Mouse (Mus musculus): Measurements from ENCODE around the gene Trim8. TPM values are rescaled to one million over a fixed set of nuclear protein-coding genes. Genes with fewer than 3 reads are reported as not detected.

Gene Trim8
- polyA plus RNA-seq, 1 experiment from 2014 or later = 27.8 TPM

DNA sequence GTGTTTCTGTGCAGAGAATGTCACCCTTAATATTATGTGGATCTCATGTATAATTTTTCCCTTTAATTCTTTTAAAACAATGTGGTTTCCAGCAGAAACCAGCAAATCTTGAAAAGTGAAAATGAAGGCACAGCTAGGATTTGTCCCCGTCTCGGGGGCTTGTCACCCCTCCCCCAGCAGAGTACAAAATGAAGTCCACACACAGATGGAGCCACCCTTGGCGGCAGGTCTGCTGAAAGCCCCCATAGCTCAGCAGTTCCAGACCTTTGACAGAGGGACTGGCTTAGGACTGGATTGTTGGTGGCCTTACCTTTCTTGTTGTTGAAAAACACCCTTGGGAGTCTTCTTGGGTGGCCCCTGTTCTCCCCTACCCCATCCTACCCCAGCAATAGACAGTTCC lies 20.1 kb upstream of the Trim8 start:
- H3K4me1 ChIP-seq = peaks cover 98% of the 10 kb centered on the region
- no peaks in the 10 kb centered on the region for H3K9me3 ChIP-seq
- peaks cover 14% of the 10 kb centered on the region; the same call in 1 of the 2 replicates for H3K36me3 ChIP-seq
- no peak overlapping the region for H3K4me3 ChIP-seq
- H3K27ac ChIP-seq = peak overlapping the region; percentile 81
- ATAC-seq (ENCODE audit: borderline replicate concordance, extremely low read depth, low FRiP score, low TSS enrichment) = no peak
- WGBS = 15% methylated on average over 3 of the region's 3 CpGs
- peak overlapping the region; percentile 0; the same call in 1 of the 2 replicates for H3K4me2 ChIP-seq
- H3K27me3 ChIP-seq = no peaks in the 10 kb centered on the region
- no peak overlapping the region for H3K9ac ChIP-seq

DNA sequence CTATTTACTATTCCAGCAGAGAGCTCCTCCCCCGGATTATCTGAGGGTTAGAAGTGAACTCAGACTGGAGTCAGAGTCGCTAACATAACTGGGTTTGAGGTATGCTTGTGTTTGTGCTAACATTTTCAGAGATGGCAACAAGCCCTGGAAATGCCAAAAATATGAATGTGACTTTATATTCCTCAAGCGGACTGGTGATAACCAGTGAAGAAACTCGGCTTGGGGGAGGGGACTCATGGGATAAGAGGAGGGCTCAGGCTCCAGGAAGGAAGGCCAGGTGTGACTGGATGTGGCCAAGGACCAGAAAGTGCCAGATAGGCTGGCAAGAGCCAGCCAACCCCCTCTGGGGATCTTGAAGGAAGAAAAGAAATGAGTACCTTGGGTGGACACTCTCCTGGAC lies 19.7 kb upstream of the Trim8 start:
- 6% methylated on average over 4 of the region's 4 CpGs for WGBS
- Histone ChIP-seq H3K9me3 (no peaks in the 10 kb centered on the region), H3K36me3 (peaks cover 16% of the 10 kb centered on the region; the same call in 1 of the 2 replicates), H3K4me1 (peaks cover 100% of the 10 kb centered on the region), H3K9ac (no peak overlapping the region), H3K4me2 (no peak overlapping the region), H3K27me3 (no peaks in the 10 kb centered on the region), H3K4me3 (no peak overlapping the region), H3K27ac (peak overlapping the region; percentile 81)
- no peak for ATAC-seq (ENCODE audit: borderline replicate concordance, extremely low read depth, low FRiP score, low TSS enrichment)

DNA sequence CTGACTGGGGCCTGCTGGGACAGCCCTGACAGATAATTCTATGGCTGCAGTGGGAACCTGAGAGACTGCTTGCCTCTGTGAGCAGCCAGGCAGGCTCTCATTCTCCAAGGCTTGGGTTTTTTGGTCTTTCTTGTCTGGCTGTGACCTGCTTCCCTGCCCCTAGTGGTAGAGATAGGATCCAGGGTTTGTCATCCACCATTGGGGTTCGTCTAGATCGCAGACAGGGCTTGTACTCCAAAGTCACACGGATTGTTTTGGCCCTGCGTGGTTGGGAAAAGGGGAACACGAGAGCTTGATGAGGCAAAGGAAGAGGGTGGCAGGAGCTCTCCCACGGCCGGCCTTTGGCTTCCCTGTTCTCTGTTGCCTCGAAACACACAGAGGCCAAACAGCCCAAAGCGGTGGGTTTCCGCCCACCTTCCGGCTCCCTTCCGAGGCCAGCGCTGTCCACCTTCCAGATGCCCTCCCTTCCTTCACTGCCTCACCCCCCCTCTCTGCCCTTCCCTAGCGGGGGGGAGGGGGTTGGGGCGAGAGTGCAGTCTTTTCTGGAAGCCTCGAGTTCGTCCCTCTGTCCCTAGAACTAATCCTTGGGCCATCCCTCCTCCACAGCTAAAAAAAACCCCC lies 18.5 kb upstream of the Trim8 start:
- no peaks in the 10 kb centered on the region for H3K27me3 ChIP-seq
- 33% methylated on average over 17 of the region's 17 CpGs for WGBS
- H3K9ac ChIP-seq = no peak overlapping the region
- peak overlapping the region; percentile 90; the same call in 1 of the 2 replicates for H3K27ac ChIP-seq
- peaks cover 15% of the 10 kb centered on the region; the same call in 1 of the 2 replicates for H3K36me3 ChIP-seq
- peaks cover 95% of the 10 kb centered on the region for H3K4me1 ChIP-seq
- no peak for ATAC-seq (ENCODE audit: borderline replicate concordance, extremely low read depth, low FRiP score, low TSS enrichment)
- no peak overlapping the region for H3K4me2 ChIP-seq
- no peaks in the 10 kb centered on the region for H3K9me3 ChIP-seq
- H3K4me3 ChIP-seq = no peak overlapping the region

DNA sequence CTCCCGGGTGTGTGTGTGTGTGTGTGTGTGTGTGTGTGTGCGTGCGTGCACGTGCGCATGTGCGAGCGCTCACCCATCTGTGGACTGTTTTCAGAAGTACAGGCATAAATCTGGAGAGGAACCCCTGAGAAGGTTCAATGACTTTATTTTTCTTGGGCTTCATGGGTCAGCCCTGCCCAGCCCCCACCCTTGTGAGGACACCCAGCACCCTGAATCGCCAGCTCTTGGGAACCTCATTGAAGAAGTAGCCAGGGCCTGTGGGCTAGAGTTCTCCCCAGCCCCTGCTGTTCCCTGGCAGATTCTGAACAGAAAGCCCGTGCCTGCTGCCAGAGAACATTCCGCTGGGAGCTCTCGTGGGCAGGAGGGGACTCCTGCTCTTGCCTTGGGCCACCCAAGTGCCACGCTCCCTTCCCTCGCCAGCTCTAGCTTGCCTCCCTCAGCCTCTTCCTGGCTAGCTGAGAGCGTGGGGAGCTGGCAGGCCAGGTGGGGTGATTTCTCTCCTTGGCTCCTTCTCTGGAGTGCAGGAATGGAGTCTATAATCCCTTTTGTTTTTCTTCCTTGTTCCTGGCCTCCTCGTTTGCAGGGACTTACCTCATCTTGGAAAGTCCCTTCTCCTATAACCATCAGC lies 17.7 kb upstream of the Trim8 start:
- H3K27ac ChIP-seq = peak overlapping the region; percentile 90
- peaks cover 87% of the 10 kb centered on the region for H3K4me1 ChIP-seq
- WGBS = 65% methylated on average over 15 of the region's 15 CpGs
- H3K4me2 ChIP-seq = no peak overlapping the region
- no peak overlapping the region for H3K4me3 ChIP-seq
- H3K36me3 ChIP-seq = peaks cover 15% of the 10 kb centered on the region; the same call in 1 of the 2 replicates
- H3K9me3 ChIP-seq = no peaks in the 10 kb centered on the region
- ATAC-seq (ENCODE audit: borderline replicate concordance, extremely low read depth, low FRiP score, low TSS enrichment) = no peak
- peak overlapping the region; percentile 22; the same call in 1 of the 2 replicates for H3K9ac ChIP-seq
- no peaks in the 10 kb centered on the region for H3K27me3 ChIP-seq

DNA sequence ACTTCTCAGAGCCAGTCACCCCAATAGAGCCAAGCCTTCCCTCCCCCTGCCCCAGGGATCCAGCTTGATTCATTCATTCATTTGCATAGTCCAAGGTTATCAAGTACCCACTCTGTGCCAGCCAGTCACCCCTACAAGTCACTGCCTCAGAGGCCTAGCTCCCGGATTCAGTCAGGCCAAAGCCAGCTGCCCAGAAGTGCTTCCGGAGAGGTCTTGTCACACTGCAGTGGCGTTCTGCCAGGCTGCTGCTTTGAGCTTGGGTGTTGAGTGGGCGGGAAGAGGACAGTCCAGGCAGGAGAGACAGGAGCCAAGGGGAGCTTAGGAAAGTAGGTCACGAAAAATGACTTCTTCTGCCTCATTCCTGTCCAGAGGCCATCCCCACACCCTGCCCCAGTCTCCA lies 17.0 kb upstream of the Trim8 start:
- no peak overlapping the region for H3K4me3 ChIP-seq
- peaks cover 86% of the 10 kb centered on the region for H3K4me1 ChIP-seq
- H3K36me3 ChIP-seq = peaks cover 15% of the 10 kb centered on the region; the same call in 1 of the 2 replicates
- ATAC-seq (ENCODE audit: borderline replicate concordance, extremely low read depth, low FRiP score, low TSS enrichment) = peak; percentile 41
- WGBS = 14% methylated on average over 5 of the region's 5 CpGs
- H3K27ac ChIP-seq = peak overlapping the region; percentile 90
- 0 out of 2 replicates have a peak overlapping the region, but pooled peaks have one; percentile 22 for H3K9ac ChIP-seq
- H3K27me3 ChIP-seq = no peaks in the 10 kb centered on the region
- no peaks in the 10 kb centered on the region for H3K9me3 ChIP-seq
- H3K4me2 ChIP-seq = no peak overlapping the region

DNA sequence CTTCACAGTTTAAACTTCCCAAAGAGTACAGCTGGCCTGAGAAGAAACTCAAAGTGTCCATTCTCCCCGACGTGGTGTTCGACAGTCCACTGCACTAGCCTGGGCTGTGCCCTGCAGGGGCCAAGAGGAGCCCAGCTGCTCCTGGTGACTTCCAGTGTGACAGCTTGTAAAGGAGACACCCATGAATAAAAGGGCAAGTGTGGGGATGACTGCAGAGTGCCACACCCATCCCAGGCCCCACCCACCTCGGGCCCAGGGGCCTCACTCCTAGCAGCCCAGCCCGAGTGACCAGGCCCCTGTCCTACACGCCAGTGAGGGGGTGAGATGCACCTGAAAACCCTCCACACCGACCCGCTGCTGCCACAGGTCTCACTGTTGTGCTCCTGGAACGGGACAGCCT lies 15.7 kb upstream of the Trim8 start:
- Histone ChIP-seq H3K27ac (peak overlapping the region; percentile 90; the same call in 1 of the 2 replicates), H3K4me3 (no peak overlapping the region), H3K9me3 (no peaks in the 10 kb centered on the region), H3K4me2 (no peak overlapping the region), H3K27me3 (no peaks in the 10 kb centered on the region), H3K4me1 (peaks cover 86% of the 10 kb centered on the region), H3K36me3 (peaks cover 15% of the 10 kb centered on the region; the same call in 1 of the 2 replicates), H3K9ac (no peak overlapping the region)
- ATAC-seq (ENCODE audit: borderline replicate concordance, extremely low read depth, low FRiP score, low TSS enrichment) = no peak
- 73% methylated on average over 9 of the region's 9 CpGs for WGBS

DNA sequence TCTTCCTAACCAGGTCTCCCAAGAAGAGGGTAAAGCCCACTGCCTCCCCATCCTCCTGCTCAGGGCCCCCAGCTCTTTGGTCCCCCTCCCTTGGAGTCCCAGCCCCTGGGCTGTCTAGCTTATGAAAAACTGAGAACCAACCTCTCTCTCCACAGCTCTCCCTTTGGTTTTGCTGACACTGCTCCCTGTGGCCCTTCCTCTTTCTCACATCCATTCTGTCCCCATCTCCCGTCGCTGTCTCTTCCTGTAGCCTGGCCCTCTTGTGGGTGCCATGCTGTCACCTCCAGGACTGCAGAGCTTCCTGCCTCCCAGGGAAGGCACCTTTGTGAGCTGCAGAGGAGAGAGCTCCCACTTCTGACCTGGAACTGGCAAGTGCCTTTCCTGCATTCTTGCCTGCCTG lies 14.8 kb upstream of the Trim8 start:
- H3K4me1 ChIP-seq = peaks cover 78% of the 10 kb centered on the region
- H3K9ac ChIP-seq = peak overlapping the region; percentile 7; the same call in 1 of the 2 replicates
- no peaks in the 10 kb centered on the region for H3K27me3 ChIP-seq
- peaks cover 15% of the 10 kb centered on the region; the same call in 1 of the 2 replicates for H3K36me3 ChIP-seq
- peak overlapping the region; percentile 58 for H3K27ac ChIP-seq
- H3K4me2 ChIP-seq = no peak overlapping the region
- ATAC-seq (ENCODE audit: borderline replicate concordance, extremely low read depth, low FRiP score, low TSS enrichment) = no peak
- H3K9me3 ChIP-seq = no peaks in the 10 kb centered on the region
- no peak overlapping the region for H3K4me3 ChIP-seq
- 24% methylated on average over 2 of the region's 2 CpGs for WGBS

DNA sequence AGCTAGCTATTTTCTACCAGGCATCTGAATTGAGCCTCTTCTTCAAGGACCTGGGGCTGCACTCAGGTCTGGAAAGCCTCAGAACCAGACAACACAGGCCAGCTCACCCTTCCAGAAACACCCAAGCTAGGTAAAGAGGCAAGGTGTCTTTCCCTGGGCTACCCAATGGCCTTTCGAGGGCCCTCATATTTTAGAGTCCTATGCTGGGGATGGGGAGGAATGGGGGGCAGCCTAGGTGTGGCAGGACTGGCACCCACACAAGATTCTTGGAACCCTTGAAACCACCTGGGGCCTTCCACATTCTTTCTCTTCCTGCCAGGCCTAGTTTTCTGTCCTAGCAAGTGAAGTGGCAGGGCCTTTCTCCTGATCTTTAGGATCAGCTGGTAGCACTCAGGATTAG lies 12.1 kb upstream of the Trim8 start:
- Histone ChIP-seq H3K9ac (no peak overlapping the region), H3K27me3 (no peaks in the 10 kb centered on the region), H3K9me3 (no peaks in the 10 kb centered on the region), H3K4me1 (peaks cover 51% of the 10 kb centered on the region), H3K27ac (peak overlapping the region; percentile 42; the same call in 1 of the 2 replicates), H3K4me3 (no peak overlapping the region), H3K36me3 (peaks cover 15% of the 10 kb centered on the region; the same call in 1 of the 2 replicates), H3K4me2 (no peak overlapping the region)
- 75% methylated on average over 1 of the region's 1 CpGs for WGBS
- ATAC-seq (ENCODE audit: borderline replicate concordance, extremely low read depth, low FRiP score, low TSS enrichment) = no peak

DNA sequence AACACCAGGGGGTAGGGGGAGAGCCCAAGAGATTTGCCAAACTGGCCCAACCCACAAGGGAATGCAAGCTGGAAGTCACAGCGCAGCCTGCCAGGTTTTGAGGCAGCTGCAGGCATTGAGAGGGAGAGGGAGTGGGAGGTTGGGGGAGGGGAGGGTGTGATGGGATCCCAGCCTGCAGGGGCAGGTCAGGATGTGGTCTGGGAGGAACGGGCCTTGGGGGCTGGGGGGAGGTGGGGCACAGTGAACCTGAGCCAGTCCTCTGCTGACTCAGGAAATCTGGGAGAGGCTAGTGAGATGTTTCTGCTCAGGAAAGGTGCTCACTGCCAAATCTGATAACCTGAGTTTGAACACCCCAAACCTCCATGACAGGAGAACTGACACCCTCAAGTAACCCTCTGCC lies 10.9 kb upstream of the Trim8 start:
- Histone ChIP-seq H3K9ac (no peak overlapping the region), H3K27ac (peak overlapping the region; percentile 13), H3K27me3 (no peaks in the 10 kb centered on the region), H3K4me3 (no peak overlapping the region), H3K9me3 (no peaks in the 10 kb centered on the region), H3K36me3 (peaks cover 14% of the 10 kb centered on the region; the same call in 1 of the 2 replicates), H3K4me1 (peaks cover 39% of the 10 kb centered on the region), H3K4me2 (no peak overlapping the region)
- 0% methylated on average over 2 of the region's 2 CpGs for WGBS
- peak; percentile 58; the same call in 1 of the 2 replicates for ATAC-seq (ENCODE audit: borderline replicate concordance, extremely low read depth, low FRiP score, low TSS enrichment)

DNA sequence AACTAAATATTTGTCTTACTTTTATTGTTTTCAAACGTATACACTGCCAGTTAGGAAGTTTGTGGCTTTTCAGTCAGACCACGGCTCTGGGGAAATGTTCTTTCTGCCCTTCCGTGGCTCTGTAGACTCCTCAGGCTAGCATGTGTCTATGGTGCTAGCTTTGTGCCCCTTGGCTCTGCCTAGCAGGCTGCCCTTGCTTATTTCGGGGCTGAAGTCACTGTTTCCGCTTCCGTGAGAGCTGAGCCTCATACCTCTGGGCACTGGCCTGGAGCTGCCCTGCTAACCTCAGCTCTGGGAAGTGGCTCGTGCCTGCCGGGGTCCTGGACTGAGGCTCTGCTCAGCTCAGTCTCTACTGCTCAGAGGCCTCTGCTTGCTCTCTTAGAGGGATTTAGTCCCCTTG lies 6.4 kb upstream of the Trim8 start:
- Histone ChIP-seq H3K4me2 (no peak overlapping the region), H3K9me3 (no peaks in the 10 kb centered on the region), H3K27me3 (no peaks in the 10 kb centered on the region), H3K9ac (no peak overlapping the region), H3K27ac (no peak overlapping the region), H3K4me3 (no peak overlapping the region), H3K36me3 (no peaks in the 10 kb centered on the region), H3K4me1 (peaks cover 14% of the 10 kb centered on the region)
- ATAC-seq (ENCODE audit: borderline replicate concordance, extremely low read depth, low FRiP score, low TSS enrichment) = no peak
- 74% methylated on average over 8 of the region's 8 CpGs for WGBS

DNA sequence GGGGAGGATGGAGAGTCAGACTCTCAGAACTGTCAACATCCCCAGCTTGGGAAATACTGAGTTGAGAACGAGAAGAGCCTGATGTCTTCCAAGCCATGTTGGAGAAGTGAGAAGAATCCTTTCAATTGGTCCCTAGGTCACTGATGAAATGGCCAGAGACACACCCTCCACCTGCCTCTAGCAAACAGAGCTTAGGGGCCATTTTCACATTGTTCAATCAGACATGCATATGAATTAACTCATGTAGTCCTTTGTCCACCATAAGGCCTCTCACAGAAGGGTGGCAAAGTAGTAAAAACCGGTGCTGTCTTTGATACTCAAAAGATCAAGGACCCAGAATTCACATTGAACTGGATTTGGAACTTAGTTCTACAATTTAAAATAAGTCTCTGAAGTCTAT lies 4.3 kb upstream of the Trim8 start:
- Histone ChIP-seq H3K4me3 (no peak overlapping the region), H3K4me1 (0 out of 2 replicates have a peak, but pooled peaks cover 6% of the 10 kb centered on the region), H3K27me3 (no peaks in the 10 kb centered on the region), H3K36me3 (no peaks in the 10 kb centered on the region), H3K9me3 (no peaks in the 10 kb centered on the region), H3K9ac (no peak overlapping the region), H3K27ac (no peak overlapping the region), H3K4me2 (no peak overlapping the region)
- no peak for ATAC-seq (ENCODE audit: borderline replicate concordance, extremely low read depth, low FRiP score, low TSS enrichment)
- WGBS = 76% methylated on average over 2 of the region's 2 CpGs

DNA sequence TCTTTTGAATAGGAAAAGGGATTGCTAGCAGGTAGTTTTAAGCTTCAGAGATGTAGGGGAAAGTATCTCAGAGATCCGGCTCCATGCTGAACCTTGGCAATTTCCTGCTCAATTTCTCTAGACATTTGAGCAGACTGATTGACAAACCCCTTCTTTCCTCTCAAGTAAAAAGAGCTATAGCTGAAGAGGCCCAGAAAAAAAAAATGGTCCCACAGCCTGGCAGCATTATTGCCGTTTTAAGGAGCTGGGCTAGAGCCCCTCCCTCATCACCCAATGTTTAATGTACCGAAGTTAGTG lies 2.0 kb upstream of the Trim8 start:
- Histone ChIP-seq H3K4me2 (peak overlapping the region; percentile 79), H3K9me3 (no peaks in the 10 kb centered on the region), H3K27ac (peak overlapping the region; percentile 87), H3K4me3 (peak overlapping the region; percentile 92), H3K4me1 (peaks cover 8% of the 10 kb centered on the region), H3K9ac (peak overlapping the region; percentile 31; the same call in 1 of the 2 replicates), H3K36me3 (no peaks in the 10 kb centered on the region), H3K27me3 (no peaks in the 10 kb centered on the region)
- WGBS = 1% methylated on average over 3 of the region's 3 CpGs
- ATAC-seq (ENCODE audit: borderline replicate concordance, extremely low read depth, low FRiP score, low TSS enrichment) = no peak
